ENCODE assay signal across 7 mouse cellular contexts in the genomic region with DNA sequence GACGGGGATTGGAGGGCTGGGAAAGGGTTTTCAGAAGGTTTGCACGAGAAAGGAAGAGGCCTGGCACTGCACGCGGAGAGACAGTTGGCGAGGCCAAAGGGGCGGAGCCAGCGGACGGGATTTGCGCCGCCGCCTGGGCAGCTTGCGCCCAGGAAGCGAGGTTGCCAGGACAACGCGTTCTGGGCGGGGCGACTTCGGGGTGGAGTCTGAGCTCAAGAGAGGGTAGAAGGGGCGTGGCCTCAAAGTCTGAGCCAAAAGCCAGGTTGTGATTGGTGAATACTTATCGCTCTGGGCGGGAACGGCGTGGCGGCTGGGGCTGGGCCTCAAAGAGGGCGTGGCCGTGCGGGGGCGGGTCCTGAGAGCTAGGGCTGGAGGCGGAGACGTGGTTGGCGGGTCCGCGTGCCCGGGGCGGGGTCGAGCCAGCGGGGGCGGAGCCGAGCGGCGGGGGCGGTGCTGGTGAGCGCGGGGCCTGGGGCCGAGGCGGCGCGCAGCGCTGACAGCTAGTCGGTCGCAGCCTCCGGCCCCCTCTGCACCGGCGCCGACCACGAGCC. TPM values are rescaled to one million over a fixed set of nuclear protein-coding genes. Genes with fewer than 3 reads are reported as not detected.
A peak's percentile ranks its signal among the peaks of the same experiment; 100 is the strongest.
DNase-seq lines count a peak whose midpoint lies in the region; ATAC-seq and TF ChIP-seq lines count a peak whose summit lies in the region.

A gene (plus strand): TSS at position 487 of the 551 bp plus-strand sequence.

- peak; percentile 99 for DNase-seq in heart, adult 2 months
- DNase-seq in kidney, adult 2 months = peak; percentile 100
- DNase-seq in limb, embryonic 11.5 days (ENCODE audit: low spot score) = peak; percentile 99
- peak; percentile 99 for DNase-seq in midbrain, embryonic 14.5 days
- DNase-seq in spleen, adult 12 weeks (ENCODE audit: low spot score) = peak; percentile 65

- no peak for TF ChIP-seq EP300 in heart, adult 2 months (IDR thresholded peaks at IDR 0.05; ENCODE audit: insufficient read depth, low read depth, low read length)

- H3K27me3 ChIP-seq in embryonic facial prominence, embryonic 15.5 days = peaks cover 42% of the 10 kb centered on the region
- no peaks in the 10 kb centered on the region for H3K27me3 ChIP-seq in heart, adult 2 months (ENCODE audit: control insufficient read depth, insufficient read depth, low read length)
- H3K27me3 ChIP-seq in kidney, adult 2 months (replicated peaks; ENCODE audit: control insufficient read depth, insufficient read depth, low read length) = no peaks in the 10 kb centered on the region
- H3K27me3 ChIP-seq in limb, embryonic 11.5 days (ENCODE audit: control insufficient read depth, insufficient read depth, low read length) = peaks cover 17% of the 10 kb centered on the region
- peaks cover 7% of the 10 kb centered on the region for H3K27me3 ChIP-seq in midbrain, embryonic 14.5 days (ENCODE audit: control insufficient read depth, insufficient read depth, low read length)

- intact Hi-C loops in heart, adult 2 months (cut with DNase I) = loop anchor here (1.0 to 2.0 kb wide), 2 partner anchors 89 to 161 kb away; no protein-coding TSS in a partner anchor

- ATAC-seq in embryonic facial prominence, embryonic 15.5 days (ENCODE audit: insufficient number of reproducible peaks, low FRiP score, low TSS enrichment, low read depth) = peak; percentile 95
- ATAC-seq in limb, embryonic 11.5 days (ENCODE audit: insufficient number of reproducible peaks, low FRiP score, low TSS enrichment, low read depth) = peak; percentile 93
- ATAC-seq in midbrain, embryonic 14.5 days (ENCODE audit: low FRiP score, low TSS enrichment) = peak; percentile 93

- H3K27ac ChIP-seq in bone marrow macrophage, adult 2 months (ENCODE audit: insufficient read depth, low read depth, low read length) = peak within 1 kb of the TSS; percentile 24; the same call in 1 of the 2 replicates
- peak within 1 kb of the TSS; percentile 76 for H3K27ac ChIP-seq in embryonic facial prominence, embryonic 15.5 days (replicated peaks)
- H3K27ac ChIP-seq in heart, adult 2 months = peak within 1 kb of the TSS; percentile 29
- peak within 1 kb of the TSS; percentile 10; the same call in 1 of the 2 replicates for H3K27ac ChIP-seq in kidney, adult 2 months (ENCODE audit: insufficient read depth, low read depth, low read length)
- no peak within 1 kb of the TSS for H3K27ac ChIP-seq in limb, embryonic 11.5 days (replicated peaks; ENCODE audit: low read depth, low read length)
- H3K27ac ChIP-seq in midbrain, embryonic 14.5 days (replicated peaks; ENCODE audit: low read depth, low read length) = peak within 1 kb of the TSS; percentile 63

- no peaks in the 10 kb centered on the region for H3K79me2 ChIP-seq in heart, adult 2 months (replicated peaks; ENCODE audit: control insufficient read depth, insufficient read depth, low read length)

- peak within 1 kb of the TSS; percentile 46 for H3K4me3 ChIP-seq in bone marrow macrophage, adult 2 months (ENCODE audit: insufficient read depth, low read length)
- peak within 1 kb of the TSS; percentile 65 for H3K4me3 ChIP-seq in embryonic facial prominence, embryonic 15.5 days (replicated peaks)
- peak within 1 kb of the TSS; percentile 57 for H3K4me3 ChIP-seq in heart, adult 2 months
- peak within 1 kb of the TSS; percentile 55 for H3K4me3 ChIP-seq in kidney, adult 2 months (ENCODE audit: insufficient read depth, low read depth, low read length)
- peak within 1 kb of the TSS; percentile 60 for H3K4me3 ChIP-seq in limb, embryonic 11.5 days (ENCODE audit: low read depth, low read length)
- H3K4me3 ChIP-seq in midbrain, embryonic 14.5 days (replicated peaks; ENCODE audit: low read depth, low read length) = peak within 1 kb of the TSS; percentile 64

- 1% methylated on average over 42 of the region's 56 CpGs for WGBS in embryonic facial prominence, embryonic 15.5 days
- 1% methylated on average over 44 of the region's 56 CpGs for WGBS in heart, adult 2 months
- 1% methylated on average over 46 of the region's 56 CpGs for WGBS in kidney, adult 2 months
- WGBS in limb, embryonic 11.5 days = 1% methylated on average over 34 of the region's 56 CpGs
- WGBS in midbrain, embryonic 14.5 days = under 1% methylated on average over 54 of the region's 56 CpGs

- H3K9me3 ChIP-seq in embryonic facial prominence, embryonic 15.5 days (replicated peaks) = no peaks in the 10 kb centered on the region
- no peaks in the 10 kb centered on the region for H3K9me3 ChIP-seq in limb, embryonic 11.5 days (ENCODE audit: control insufficient read depth, low read length)
- H3K9me3 ChIP-seq in midbrain, embryonic 14.5 days (ENCODE audit: control insufficient read depth, low read length) = no peaks in the 10 kb centered on the region

- TF ChIP-seq POLR2A in bone marrow macrophage, adult 2 months (IDR thresholded peaks at IDR 0.05; ENCODE audit: borderline replicate concordance, low read depth, low read length) = no peak
- TF ChIP-seq POLR2A in heart, adult 2 months (IDR thresholded peaks at IDR 0.05; ENCODE audit: insufficient read depth, low read depth, low read length) = no peak
- TF ChIP-seq POLR2A in kidney, adult 2 months (IDR thresholded peaks at IDR 0.05; ENCODE audit: low read depth, low read length) = no peak

- no peaks in the 10 kb centered on the region for H3K36me3 ChIP-seq in embryonic facial prominence, embryonic 15.5 days
- H3K36me3 ChIP-seq in heart, adult 2 months (ENCODE audit: control insufficient read depth, insufficient read depth, low read length) = no peaks in the 10 kb centered on the region
- no peaks in the 10 kb centered on the region for H3K36me3 ChIP-seq in kidney, adult 2 months (ENCODE audit: control insufficient read depth, insufficient read depth, low read length)
- no peaks in the 10 kb centered on the region for H3K36me3 ChIP-seq in limb, embryonic 11.5 days (ENCODE audit: control insufficient read depth, insufficient read depth, low read length)
- no peaks in the 10 kb centered on the region for H3K36me3 ChIP-seq in midbrain, embryonic 14.5 days (ENCODE audit: control insufficient read depth, insufficient read depth, low read length)

- H3K9ac ChIP-seq in embryonic facial prominence, embryonic 15.5 days = peak within 1 kb of the TSS; percentile 44
- peak within 1 kb of the TSS; percentile 59 for H3K9ac ChIP-seq in heart, adult 2 months (ENCODE audit: low read depth, low read length)
- H3K9ac ChIP-seq in limb, embryonic 11.5 days (ENCODE audit: low read length) = peak within 1 kb of the TSS; percentile 51
- H3K9ac ChIP-seq in midbrain, embryonic 14.5 days (replicated peaks; ENCODE audit: low read length) = peak within 1 kb of the TSS; percentile 67

- no peak for TF ChIP-seq CTCF in bone marrow macrophage, adult 2 months (IDR thresholded peaks at IDR 0.05; ENCODE audit: low read depth, low read length)
- peak; percentile 24 for TF ChIP-seq CTCF in heart, adult 2 months (IDR thresholded peaks at IDR 0.05)
- TF ChIP-seq CTCF in kidney, adult 2 months (conservative IDR thresholded peaks at IDR 0.05; ENCODE audit: insufficient read depth, insufficient read length, low read depth, low read length) = no peak

- H3K4me1 ChIP-seq in bone marrow macrophage, adult 2 months (ENCODE audit: control insufficient read depth, insufficient read depth, low read length) = peaks cover 5% of the 10 kb centered on the region; the same call in 1 of the 2 replicates
- peaks cover 18% of the 10 kb centered on the region for H3K4me1 ChIP-seq in embryonic facial prominence, embryonic 15.5 days
- H3K4me1 ChIP-seq in heart, adult 2 months (ENCODE audit: control insufficient read depth, insufficient read depth, low read length) = peaks cover 2% of the 10 kb centered on the region
- no peaks in the 10 kb centered on the region; the same call in 1 of the 2 replicates for H3K4me1 ChIP-seq in kidney, adult 2 months (ENCODE audit: control insufficient read depth, insufficient read depth, low read length)
- H3K4me1 ChIP-seq in limb, embryonic 11.5 days (ENCODE audit: control insufficient read depth, insufficient read depth, low read length) = peaks cover 8% of the 10 kb centered on the region; the same call in 1 of the 2 replicates
- H3K4me1 ChIP-seq in midbrain, embryonic 14.5 days (ENCODE audit: control insufficient read depth, insufficient read depth, low read length) = peaks cover 11% of the 10 kb centered on the region

- peak within 1 kb of the TSS; percentile 99 for H3K4me2 ChIP-seq in embryonic facial prominence, embryonic 15.5 days (replicated peaks)
- peak within 1 kb of the TSS; percentile 99 for H3K4me2 ChIP-seq in limb, embryonic 11.5 days (ENCODE audit: low read depth, severe bottlenecking)
- H3K4me2 ChIP-seq in midbrain, embryonic 14.5 days (ENCODE audit: low read length) = peak within 1 kb of the TSS; percentile 98

RNA-seq across cellular contexts. Expression of the gene that starts here (rescaled TPM):
- polyA plus RNA-seq in bone marrow macrophage, adult 2 months (2012; ENCODE audit: insufficient read depth, insufficient read length, missing spikeins) = 0.36 TPM in 1 of 2 replicates, not detected in the other
- 9.5 and 10.4 TPM in 2 replicates for polyA plus RNA-seq in embryonic facial prominence, embryonic 15.5 days (2015; fragmentation: Nextera tagmentation; extraction: Ambion mirVana)
- under 1 TPM; 0.41 to 0.47 TPM for total RNA-seq in heart, adult 2 months (2021)
- 1.3 and 1.8 TPM in 2 replicates for polyA plus RNA-seq in heart, adult 2 months (2012; rRNA removed)
- 4.1 and 5.1 TPM in 2 replicates for polyA plus RNA-seq in kidney, adult 2 months (2012; rRNA removed)
- 1.4 and 1.8 TPM in 2 replicates for polyA plus RNA-seq in limb, embryonic 11.5 days (2014; fragmentation: Nextera tagmentation; extraction: Ambion mirVana)
- polyA plus RNA-seq in midbrain, embryonic 14.5 days (2014; fragmentation: Nextera tagmentation; extraction: Ambion mirVana) = 12.4 and 14.3 TPM in 2 replicates
